Mouse (Mus musculus): ENCODE measurements around the gene 0610037L13Rik.
A peak's percentile ranks its signal among the peaks of the same experiment; 100 is the strongest.

Gene 0610037L13Rik

GRCm38 (mm10) chr4:107921152-107921695 is 31.6 kb downstream of the 0610037L13Rik start:
- DNase-seq = peak; percentile 66 to 67

DNA sequence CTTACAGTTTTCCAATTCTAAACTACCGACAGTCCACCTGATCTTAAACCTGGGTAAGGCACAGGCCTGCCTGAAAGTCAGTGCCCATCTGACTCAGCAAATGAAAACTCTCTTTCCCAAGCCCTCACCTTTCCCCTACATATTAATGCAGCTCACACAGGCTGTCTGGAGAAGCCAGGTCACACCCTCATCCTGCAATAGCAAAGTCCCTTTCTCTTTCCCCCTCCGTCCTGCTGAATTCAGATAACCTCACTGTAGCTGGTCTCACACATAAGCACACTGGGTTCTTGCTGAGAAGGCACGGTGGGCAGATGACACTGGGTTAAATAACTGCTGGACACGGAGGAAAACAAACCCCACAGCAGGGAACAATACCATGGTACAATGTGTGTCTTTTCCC is 32.3 kb downstream of the 0610037L13Rik start:
- peak; percentile 62 to 85 for DNase-seq

DNA sequence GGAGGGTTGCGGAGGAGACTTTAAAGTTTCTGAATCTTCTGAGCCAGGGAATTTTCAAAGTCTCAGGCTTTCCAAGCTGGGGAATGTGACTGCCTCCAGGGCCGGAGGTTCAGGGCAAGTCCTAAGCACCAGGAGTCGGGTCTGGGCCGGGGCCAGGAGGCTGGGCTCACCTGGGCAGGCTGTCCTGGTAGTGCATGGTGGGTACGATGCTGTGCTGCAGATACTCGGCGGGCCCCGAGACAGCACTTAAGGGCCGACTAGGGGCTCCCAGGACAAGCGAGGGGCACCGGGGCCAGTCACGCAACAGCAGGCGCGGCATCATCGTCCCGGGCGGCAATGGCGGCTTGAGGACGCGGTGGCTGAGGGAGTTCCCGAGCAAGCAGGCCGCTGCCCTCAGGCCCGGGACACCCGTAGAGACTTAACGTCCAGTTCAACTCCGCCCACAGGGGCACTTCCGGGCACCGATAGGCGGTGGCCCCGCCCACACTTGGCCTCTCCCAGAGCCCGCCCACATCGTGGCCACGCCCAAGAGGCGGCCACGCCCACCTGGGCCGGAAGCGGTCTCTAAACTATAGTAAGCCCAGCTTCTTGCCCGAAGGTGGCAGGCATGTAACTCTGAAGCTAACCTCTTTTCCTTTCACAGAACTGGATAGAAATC is 33.7 kb downstream of the 0610037L13Rik start, which contains the start of gene Cpt2:
Gene Cpt2, minus strand, starts transcription at position 466 of the 658 bp plus-strand sequence.
- DNase-seq = peak; percentile 96 to 97

GRCm38 (mm10) chr4:107923803-107924194 is 34.2 kb downstream of the 0610037L13Rik start:
- DNase-seq = no peak

GRCm38 (mm10) chr4:107928269-107928668 is 38.7 kb downstream of the 0610037L13Rik start:
- no peak for DNase-seq

GRCm38 (mm10) chr4:107928726-107929125 is 39.1 kb downstream of the 0610037L13Rik start:
- DNase-seq = no peak

- no peak for DNase-seq
Measured at GRCm38 (mm10) chr4:107931453-107931852, 41.8 kb downstream of the 0610037L13Rik start.

DNA sequence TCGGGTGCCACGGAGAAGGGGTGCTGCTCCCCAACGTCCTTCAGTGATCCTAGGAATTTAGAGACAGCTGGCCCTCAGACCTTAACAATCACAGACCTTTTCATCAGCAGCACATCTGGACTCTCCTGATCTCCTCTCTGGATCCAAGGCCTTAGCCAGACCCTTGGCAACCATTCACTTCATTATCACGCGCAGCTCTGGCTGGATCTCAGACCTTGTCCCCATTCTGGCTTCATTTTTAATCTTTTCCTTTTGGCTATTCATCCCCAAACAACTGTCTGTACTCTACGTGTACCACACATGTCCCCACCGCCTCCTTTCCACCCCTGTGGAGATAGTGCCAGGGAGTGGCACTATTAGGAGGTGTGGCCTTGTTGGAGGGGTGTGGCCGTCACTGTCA is 43.6 kb downstream of the 0610037L13Rik start:
- no peak for DNase-seq

GRCm38 (mm10) chr4:107935254-107935653 is 45.6 kb downstream of the 0610037L13Rik start:
- DNase-seq = no peak

GRCm38 (mm10) chr4:107937338-107937737 is 47.7 kb downstream of the 0610037L13Rik start:
- peak; percentile 49 to 71 for DNase-seq

GRCm38 (mm10) chr4:107938124-107938523 is 48.5 kb downstream of the 0610037L13Rik start:
- DNase-seq = no peak

DNA sequence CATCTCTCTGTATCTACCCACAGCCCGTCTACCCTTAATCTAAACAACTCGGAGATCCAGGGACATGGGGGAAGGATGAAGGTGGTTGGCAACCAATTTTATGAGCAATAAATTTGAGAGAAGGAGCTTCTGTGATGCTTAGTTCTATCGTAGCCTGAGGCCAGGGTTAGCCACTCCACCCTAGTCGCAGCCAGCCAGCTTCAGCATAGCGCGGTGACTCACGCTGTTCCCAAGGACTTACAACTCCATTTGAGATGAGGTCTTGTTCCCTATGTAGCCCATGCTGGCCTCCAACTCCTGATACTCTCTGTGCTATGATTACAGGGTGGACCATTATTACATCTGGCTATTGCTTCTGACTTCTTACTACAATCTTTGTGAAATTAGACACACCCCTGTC is 53.1 kb downstream of the 0610037L13Rik start:
- DNase-seq = no peak

GRCm38 (mm10) chr4:107944141-107944540 is 54.5 kb downstream of the 0610037L13Rik start:
- peak in 1 of 2 experiments; percentile 12 for DNase-seq
